Mouse (Mus musculus) sigmoid colon, adult 10 weeks (tissue): ENCODE measurements around the gene Prdm5. TPM values are rescaled to one million over a fixed set of nuclear protein-coding genes. Genes with fewer than 3 reads are reported as not detected.

Source experiments
- polyA plus RNA-seq: library from polyadenylated mRNA; stranded (reverse); fragments of 350-450 nt; fragmentation: Illumina TruSeq; extraction: RNeasy Lipid Tissue Mini Kit (QIAGEN cat#74804); gene quantifications from one replicate; pipeline ENCODE4 v1.2.3, GENCODE M21; 2014; ENCODE audit warnings: low read depth, low replicate concordance

Gene Prdm5
- 2.6 TPM for polyA plus RNA-seq

GRCm38 (mm10) chr6:65778861-65779688, at the start of gene Prdm5:
TSS of gene Prdm5 (plus strand) at chr6:65778988.

GRCm38 (mm10) chr6:65952309-65952708, 173.5 kb downstream of the Prdm5 start, which contains the start of gene 4930544G11Rik:
TSS of gene 4930544G11Rik (plus strand) at chr6:65952609.

Other genes with a start within 250 kb of the Prdm5 start
- gene Ndnf, start 107.4 kb upstream of the Prdm5 start, polyA plus RNA-seq, result 2.4 TPM
- not detected for gene 4930544G11Rik, start 173.6 kb downstream of the Prdm5 start, polyA plus RNA-seq